Mouse (Mus musculus) thymus, postnatal 10 days (tissue): ENCODE results near the gene Aoc3.
A peak's percentile ranks its signal among the peaks of the same experiment; 100 is the strongest.
"Not testable (repeated sequence)": the region's sequence is repeated elsewhere in the genome, so short reads cannot be mapped to it uniquely, and the experiment has no call there.

Experiments used
- DNase-seq, 2 experiments: peaks; one replicate each; pipeline ENCODE4 v3.0.0; 2021; ENCODE audit warnings: low spot score in 2 of 2

Gene Aoc3

DNA sequence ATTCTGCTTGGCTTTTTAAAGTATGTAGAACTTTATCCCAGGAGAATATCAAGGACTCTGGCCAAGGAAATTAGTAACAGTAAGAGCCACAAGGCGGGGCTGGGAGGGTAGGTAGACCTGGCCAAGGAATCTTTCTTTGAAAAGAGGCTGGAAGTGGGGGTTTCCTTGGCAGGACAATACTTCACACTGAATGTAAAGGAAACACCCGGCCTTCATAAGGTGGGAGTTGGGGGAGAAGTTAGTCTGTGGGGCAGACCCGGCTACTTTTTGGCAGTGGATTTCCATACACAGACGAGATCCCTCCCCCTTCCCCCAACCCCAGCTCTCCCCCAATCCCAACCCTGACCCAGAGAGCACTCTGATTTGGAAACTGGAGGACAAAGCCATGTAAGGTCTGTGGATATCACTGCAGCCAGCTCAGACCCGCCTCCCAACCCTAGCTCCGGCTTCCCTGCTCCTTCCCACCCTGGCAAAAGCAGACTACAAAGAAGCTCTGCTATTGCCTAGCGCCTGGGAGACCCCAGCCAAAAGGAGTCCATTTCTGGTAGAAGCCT lies at the start of gene Aoc3:
Aoc3 (plus strand) TSS at position 235 of the 554 bp plus-strand sequence.
- DNase-seq = no peak

DNA sequence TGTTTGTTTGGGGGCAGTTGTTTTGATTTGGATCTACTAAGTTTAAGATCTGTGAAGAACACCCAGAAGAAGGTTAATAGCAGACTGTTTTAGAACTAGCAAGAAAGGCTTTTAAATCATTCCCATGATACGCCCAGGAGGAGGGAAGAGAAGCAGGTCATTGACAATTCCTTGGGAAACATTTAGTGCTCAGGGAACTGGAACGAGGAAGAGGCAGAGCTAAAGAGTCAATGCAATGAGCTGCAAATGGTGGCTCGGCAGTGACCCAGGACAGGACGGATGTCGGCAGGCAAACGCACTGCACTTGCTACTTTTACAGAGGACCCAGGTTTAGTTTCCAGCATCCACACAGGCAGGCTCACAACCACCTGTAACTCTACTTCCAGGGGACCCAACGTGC lies 49.6 kb upstream of the Aoc3 start:
- no peak for DNase-seq

DNA sequence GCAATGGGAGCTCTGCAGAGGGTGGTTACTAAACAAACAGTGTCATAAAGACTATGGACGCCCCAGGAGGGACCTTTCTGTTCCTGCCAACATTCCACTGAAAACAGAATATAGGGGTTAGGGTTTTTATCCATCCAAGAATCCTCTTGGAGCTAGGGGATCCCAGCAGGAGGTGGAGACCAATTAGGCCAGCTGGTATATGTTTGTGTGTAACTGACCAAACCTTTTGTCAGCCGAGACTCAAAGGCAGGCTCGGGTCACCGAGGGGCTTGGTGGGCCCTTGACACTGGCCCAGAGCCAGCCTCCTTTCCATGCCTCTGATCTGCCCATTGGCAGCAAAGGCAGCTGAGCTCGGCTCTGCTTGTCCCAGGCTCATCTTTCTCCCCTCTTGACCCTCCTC lies 47.5 kb upstream of the Aoc3 start:
- DNase-seq = no peak

DNA sequence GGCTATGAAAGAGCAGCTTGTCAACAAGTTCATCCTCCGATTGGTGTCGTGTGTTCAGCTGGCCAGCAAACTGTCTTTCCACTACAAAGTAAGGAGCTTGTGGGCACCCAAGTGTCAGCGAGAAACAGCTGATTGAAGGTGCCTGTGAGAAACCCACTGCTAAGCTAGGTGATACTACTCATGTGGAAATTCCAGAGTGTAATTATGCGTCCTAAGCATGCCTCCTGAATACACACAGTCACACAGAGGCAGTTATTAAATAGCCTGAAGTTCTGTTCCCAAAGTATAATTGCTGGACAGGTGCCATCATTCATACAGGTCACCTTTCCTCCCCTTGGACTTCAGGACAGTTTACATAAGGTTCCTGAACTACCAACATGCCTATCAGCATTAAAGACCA lies 46.6 kb upstream of the Aoc3 start:
- no peak for DNase-seq

DNA sequence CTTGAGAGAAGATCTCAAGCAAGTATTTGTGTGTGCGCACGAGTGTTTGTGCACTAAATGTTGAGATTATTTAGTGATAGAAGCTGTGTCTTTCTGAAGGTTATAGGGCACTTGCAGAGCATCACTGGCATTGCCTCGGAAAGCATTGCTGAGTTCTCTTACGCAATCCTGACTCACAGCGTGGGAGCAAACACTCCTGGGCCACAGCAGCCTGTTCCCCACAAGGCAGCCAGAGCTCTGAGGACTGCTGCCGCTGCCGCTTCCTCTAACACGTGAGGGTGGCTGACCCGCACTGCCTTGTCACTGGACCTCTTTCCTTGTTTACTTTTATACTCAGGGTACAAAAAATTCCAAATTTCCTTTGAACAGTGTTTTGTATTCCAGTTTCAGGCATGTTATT lies 43.1 kb upstream of the Aoc3 start:
- DNase-seq = no peak

DNA sequence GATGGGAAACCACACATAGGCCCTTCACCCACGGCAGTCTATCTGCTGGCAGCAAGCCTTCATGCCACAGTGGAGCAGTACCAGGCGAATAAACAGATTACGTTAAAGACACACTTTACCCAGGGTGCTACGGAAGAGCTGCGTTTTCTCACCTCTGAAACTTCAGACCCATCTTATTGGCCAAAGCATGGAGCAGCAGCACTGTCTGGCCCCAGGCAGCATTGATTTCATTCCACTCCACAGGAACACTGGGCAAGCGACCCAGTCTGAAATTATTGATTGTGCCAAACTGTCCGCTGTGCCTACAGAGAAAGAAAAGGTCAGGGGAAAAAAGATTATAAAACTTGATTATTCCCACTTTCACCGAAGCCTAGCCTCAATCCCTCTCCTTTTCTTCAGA lies 39.2 kb upstream of the Aoc3 start:
- DNase-seq = no peak

DNA sequence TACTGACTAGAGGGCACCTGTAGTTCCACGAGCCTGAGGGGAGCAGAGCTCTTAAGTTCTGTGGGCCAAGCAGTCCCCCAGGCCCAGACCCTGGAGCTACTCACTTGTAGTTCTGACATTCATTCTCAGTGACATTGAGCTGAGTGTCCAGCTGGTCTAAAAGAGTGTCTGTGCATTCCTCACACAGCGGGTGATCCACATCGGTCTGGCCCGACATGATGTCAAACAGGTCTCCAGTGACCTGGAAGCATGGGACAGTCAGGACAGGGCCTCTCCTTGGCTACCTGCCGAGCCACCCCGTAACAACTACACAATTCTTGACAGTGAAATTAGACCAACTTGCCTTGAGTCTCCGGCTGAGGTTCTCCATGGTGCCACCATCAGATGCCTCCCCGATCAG lies 35.2 kb upstream of the Aoc3 start:
- no peak for DNase-seq

DNA sequence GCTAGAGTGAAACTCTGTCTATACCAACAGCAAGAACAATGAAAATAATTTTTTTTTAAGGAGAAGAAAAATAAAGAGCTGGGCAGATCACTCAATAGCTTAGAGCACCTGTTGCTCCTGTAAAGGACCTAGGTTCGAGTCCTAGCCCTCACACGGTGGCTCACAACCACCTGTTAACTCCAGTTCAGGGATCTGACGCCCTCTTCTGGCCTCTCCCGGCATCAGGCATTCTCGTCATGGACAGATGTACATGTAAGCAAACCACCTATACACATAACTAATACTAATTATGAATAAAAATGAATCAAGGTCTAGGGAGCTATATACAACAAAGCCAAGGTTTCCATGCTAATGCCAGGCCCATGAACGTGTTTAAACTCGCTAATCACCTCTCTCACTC lies 29.5 kb upstream of the Aoc3 start:
- DNase-seq = no peak

DNA sequence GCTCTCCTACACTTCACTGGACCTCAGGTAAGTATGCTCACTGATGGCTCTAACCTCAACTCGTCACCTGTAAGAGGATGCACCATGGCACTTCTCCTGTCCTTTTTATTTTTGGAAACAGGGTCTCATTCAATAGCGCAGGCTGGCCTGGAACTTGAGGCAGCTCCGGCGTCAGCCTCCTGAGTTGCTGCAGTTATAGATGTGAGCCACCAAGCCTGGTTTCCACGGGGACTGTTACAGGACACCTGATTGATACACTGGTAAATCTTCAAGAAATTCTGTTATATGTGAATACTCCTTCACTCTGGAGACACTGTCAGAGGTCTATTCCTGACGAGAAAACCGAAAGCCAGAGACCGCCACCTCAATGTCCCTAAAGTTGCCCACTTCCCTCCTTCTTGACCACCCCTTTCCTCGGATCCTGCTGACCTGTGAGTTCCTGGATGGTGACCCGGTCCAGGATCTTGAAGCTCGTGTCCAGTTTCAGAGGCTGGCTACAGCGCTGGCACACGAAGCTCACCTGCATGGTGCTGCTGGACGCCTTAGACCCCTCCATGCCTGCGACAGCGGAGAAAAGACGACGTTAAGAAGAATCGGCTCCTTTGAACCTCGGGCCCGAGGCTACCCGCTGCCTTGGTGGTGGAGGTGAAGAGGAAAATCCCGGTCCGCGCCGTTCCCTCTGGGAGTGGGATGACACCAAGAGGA lies 29.0 kb upstream of the Aoc3 start:
- DNase-seq = no peak

DNA sequence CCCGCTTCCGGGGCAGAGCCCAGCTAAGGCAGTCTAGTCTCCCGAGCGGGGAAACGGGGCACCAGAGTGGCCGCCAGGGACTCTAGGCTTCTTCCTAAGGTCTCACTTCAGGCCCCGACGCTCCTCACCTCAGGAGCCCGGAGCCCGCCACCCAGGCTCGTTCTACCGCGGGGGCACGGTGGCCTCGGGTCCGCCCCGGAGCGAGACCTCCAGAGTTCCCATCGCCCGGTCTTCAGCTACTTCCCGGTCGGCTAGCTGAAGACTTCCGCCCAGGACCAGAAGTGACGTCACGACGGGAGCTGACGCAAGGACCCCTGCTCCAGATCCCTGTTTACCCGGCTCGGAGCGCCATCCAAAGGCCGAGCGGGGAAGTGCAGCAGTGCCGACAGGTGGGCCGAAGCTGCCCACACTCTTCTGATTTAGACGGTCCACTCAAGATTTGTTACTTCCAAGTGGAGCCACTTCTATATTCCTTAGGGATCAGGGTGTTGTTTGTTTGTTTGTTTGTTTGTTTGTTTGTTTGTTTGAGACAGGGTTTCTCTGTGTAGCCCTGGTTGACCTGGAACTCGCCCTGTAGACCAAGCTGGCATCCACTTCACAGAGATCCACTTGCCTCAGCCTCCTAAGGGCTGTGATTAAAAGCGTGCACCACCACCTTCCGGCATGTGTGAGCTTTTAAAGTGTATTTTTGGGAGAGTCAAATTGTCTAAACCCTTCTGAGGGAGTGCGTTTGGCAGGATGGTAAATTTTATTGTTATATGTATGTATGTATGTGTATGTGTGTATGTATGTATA lies 28.2 kb upstream of the Aoc3 start, which contains the start of gene Becn1:
Becn1 (minus strand) TSS at position 283 of the 795 bp plus-strand sequence.
- peak; percentile 87 to 94 for DNase-seq

DNA sequence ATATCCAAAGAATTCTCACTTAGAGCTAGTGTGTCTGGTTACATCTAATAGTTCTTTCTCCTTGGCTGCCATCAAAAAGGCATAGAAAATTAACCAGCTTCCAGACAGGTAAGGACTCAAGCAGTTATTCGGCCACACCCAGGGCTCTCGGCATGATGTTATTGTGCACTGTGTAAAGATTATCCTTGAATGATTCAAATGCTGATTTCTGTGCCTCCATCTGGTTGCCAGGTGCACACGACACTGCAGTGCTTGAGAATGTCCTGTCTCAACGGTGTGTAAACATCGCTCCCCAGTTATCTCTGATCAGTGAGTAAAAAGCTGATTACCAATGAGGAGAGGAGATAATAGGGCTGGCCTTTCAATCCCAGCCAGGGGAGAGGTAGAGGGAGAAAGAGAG lies 22.7 kb upstream of the Aoc3 start:
- DNase-seq = no peak

DNA sequence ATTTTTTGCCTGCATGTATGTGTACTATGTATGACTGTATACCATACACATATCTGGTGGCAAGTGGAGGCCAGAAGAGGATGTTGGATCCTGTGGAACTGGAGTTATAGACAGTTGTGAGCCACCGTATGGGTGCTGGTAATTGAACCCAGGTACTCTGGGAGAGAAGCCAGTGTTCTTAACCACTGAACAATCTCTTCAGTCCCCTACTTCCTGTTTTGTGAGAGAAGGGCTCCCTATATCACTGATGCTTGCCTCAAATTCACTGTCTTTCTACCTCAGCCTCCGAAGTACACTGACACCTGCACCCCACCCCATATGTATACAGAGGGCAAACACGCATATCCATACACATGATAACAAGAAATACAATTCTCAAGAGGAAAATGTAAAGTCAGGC lies 19.3 kb upstream of the Aoc3 start:
- no peak for DNase-seq

DNA sequence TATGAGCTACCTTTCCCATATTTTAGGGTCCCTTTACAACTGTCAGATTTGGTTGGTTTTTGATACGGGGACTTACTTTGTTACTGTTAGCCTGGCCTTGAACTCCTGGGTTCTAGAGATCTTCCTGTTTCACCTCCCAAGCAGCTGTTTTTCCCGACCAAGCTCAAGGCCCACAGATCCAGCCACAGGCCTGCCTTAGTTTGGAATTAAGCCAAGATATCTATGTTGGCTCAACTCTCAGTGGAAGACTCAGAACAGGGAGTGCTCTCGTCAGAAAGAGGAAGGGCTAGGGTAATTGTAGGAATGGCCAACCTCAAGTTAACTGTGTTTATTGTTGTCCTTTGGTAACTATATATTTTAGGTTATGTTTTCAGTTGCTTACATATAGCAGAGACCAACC lies 18.3 kb upstream of the Aoc3 start:
- no peak for DNase-seq

DNA sequence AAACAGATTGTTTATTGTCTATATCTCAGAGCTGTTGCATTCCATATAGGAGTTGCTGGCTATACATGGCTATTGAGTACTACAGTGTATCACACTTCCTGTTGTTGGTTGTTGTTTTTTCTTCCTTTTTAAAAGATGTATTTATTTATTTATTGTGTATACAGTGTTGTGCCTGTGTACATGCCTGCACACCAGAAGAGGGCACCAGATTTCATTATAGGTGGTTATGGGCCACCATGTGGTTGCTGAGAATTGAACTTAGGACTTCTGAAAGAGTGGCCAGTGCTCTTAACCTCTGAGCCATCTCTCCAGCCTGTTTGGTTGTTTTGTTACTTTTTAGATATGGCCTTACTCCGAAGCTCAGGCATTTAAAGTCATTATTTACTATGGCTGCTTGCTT lies 15.8 kb upstream of the Aoc3 start:
- DNase-seq = no peak

DNA sequence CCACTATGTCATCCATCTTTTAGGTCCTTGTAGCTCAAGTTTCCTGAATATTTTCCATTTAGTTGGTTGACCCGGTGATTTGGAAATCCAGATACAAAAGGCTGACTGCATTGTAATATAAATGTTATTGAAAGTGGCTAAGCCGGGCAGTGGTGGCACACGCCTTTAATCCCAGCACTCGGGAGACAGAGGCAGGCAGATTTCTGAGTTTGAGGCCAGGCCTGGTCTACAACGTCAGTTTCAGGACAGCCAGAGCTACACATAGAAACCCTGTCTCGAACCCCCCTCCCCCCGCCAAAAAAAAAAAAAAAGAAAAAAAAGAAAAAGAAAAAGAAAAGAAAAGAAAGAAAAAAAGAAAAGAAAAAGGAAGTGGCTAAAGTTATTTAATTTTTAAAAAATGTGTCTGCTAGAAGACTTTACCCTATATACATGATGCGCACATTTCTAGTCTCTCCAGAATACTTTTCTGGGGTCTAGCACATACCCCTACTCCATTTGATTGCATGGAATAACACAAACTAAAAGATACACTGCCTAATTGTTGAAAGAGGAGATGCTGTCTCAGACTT lies 15.2 kb upstream of the Aoc3 start:
- DNase-seq = no peak

DNA sequence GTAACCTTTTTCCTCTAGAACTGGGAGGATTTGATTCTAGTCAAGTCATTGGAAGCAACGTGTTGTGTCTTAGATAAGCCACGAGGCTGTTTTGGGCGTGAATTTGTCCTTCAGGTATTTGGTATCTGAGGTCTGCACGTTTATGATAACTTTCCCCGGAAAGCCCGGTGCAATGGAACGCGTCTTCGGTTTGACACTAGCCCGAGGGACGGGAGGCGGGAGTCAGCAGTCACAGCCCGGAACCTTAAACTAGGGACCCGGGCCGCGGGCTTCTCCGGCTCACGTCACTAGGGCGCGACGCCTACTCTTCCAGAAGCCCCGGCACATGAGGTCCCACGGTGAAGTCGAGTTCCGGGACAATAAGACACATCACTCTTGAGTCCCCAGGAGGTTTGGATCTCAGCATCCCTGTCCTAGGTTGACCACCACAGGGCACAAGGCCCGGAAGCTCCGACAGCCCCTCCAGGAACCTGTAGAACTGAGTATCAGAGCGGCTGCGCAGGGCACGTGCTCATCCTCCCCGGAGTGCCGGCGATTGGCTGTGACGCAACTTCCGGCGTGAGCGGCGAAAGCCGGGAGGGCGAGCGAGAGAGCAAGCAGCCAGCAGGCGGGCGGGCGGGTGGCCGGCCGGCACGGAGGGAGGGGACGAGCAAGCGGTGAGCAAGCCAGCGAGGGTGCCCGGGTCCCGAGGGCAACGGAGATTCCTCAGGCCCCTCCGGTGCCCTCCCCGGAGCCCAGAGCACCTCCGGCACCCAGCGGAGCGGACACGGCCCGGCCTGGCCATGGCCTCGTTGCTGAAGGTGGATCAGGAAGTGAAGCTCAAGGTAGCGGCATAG lies 14.5 kb upstream of the Aoc3 start, which contains the start of gene Psme3:
Psme3 (plus strand) TSS at position 549 of the 836 bp plus-strand sequence.
- DNase-seq = peak; percentile 82 to 85

DNA sequence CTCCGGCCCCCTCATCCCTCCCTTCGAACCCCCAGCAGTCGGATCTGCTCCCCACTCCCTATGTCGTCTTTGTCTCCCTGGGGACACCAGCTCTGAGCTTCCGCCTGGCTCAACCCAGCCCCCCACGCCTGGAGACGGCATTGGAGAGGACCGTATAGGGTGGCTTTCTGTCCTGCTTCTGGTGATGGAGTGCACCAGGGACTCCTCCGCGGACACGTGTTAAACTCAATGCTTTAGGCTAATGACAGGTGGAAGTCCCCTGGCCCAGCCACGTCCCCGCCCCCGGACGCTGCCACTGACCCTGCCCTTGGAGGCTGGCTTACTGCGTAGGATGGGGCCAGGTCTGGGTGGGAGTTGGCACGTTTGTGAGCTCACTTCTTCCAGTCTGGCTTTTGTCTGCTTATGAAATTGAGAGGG lies 13.9 kb upstream of the Aoc3 start:
- no peak for DNase-seq

DNA sequence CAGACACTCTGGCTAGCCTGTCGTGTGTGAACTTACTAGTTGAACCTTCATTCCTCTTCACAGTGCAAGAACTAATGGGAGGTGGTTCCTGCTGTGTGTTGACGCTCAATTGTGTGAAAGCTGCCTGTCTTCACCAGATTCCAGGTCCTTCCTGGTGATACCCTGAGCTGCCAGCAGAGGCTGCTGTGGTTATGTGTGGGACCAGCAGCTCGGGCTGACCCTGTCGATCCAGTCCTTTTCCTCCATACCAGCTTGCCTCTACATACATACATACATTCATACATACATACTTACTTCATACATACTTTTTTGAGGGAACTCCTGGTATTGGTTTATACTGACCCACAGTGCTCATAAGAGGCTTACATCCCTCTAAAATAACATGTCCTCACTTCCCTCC lies 6.8 kb upstream of the Aoc3 start:
- peak; percentile 14 to 50 for DNase-seq

DNA sequence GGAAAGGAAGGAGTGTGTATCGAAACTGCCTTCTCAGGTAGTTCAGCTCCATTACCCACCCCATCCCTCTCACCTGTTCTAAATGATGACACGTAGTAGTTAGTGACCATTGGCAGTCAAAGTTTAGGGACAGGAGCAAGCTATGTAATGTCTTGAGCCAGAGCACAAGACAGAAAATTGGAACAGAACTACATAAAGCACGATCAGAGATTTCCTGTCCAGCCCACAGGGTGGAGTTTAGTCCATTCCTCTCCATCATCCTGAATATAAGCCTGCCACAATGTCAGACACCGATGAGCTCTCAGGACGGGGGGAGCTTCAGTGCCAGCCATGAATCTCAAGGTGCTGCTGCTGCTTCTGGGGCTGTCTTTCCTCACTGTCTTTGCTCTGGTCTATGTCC lies 5.6 kb upstream of the Aoc3 start, which contains the start of gene Aoc2:
Aoc2 (plus strand) TSS at position 301 of the 400 bp plus-strand sequence.
- no peak for DNase-seq

DNA sequence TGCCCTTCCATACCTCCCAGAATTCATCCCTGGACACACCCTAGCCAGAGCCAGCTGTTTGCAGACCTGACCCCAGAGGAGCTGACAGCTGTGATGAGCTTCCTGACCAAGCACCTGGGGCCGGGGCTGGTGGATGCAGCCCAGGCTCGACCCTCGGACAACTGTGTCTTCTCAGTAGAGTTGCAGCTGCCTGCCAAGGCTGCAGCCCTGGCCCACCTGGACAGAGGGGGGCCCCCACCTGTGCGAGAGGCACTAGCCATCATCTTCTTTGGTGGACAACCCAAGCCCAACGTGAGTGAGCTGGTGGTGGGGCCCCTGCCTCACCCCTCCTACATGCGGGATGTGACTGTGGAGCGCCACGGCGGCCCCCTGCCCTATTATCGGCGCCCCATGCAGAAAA lies 5.2 kb upstream of the Aoc3 start:
- not testable (repeated sequence) for DNase-seq

DNA sequence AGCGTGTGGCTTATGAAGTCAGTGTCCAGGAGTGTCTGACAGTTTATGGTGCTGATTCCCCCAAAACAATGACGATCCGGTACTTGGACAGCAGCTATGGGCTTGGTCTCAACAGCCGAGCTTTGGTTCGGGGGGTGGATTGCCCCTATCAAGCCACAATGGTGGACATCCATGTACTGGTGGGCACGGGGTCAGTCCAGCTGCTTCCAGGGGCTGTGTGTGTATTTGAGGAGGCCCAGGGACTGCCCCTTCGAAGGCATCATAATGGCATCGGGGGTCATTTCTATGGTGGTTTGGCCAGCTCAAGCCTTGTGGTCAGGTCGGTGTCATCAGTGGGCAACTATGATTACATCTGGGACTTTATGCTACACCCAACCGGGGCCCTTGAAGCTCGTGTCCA lies 4.3 kb upstream of the Aoc3 start:
- DNase-seq = no peak

DNA sequence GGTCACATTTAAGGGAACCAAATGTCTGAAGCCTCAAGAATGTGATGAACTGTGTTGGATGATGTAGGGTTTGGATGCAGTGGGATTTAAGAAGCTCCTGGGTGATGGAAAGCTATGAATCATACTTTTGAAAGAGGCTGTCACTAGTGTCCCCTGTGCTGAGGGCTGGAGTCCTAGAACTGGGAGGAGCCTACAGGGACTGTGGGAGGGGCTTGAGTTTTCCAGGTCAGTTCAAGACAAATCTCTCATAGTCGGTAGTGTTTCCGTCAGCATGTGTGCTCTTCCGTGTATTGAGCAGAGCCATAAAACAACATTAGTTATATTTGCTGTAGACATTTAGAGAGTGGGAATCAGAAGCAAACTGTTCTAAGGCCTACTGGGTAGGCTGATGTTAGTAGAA lies 3.1 kb upstream of the Aoc3 start:
- no peak for DNase-seq
